Mouse (Mus musculus) cerebellum, adult 2 months (tissue): ENCODE measurements around the gene Mutyh.

Experiments used
- CTCF ChIP-seq: fragments of 200-500 bp; IDR thresholded peaks from 2 replicates; pipeline ENCODE4 v1.5.1; 2011; ENCODE audit warnings: low read depth, mild to moderate bottlenecking, control low read depth, low read length, moderate library complexity, borderline replicate concordance; ENCODE audit not compliant: insufficient read depth
- POLR2A ChIP-seq: fragments of 200-500 bp; IDR thresholded peaks from 2 replicates; pipeline ENCODE4 v1.6.1; 2011; ENCODE audit warnings: low read length, control low read depth, borderline replicate concordance; ENCODE audit not compliant: insufficient read depth

DNA sequence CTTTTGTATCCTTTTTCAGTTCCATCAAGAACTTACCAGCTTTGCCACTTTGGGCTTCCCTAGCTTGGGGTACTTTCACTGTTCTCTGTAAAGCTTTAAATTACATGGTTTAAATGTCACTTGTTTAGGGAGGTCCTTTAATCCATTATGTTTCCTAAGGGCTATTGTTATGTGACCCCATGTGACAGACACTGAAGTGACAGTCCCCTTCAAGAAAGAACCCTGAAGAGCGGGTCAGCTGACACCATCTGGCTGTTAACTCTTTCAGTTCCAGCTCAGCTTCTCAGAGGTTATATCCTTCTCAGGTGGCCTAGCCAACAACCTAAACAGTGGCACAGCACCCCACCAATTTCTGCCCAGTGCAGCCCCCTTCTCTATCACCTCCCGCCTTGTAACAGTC lies 46.8 kb downstream of the Mutyh start:
- TF ChIP-seq POLR2A, result no peak
- no peak for TF ChIP-seq CTCF
